Mouse (Mus musculus): ENCODE measurements around the gene Gm1979. TPM values are rescaled to one million over a fixed set of nuclear protein-coding genes. Genes with fewer than 3 reads are reported as not detected.

The Gm1979 gene
- polyA plus RNA-seq, 1 experiment = not detected

Other genes with a start within 250 kb of the Gm1979 start
- gene Actr3b, start 244.8 kb downstream of the Gm1979 start, polyA plus RNA-seq (2012; rRNA removed) = 55.0 and 55.1 TPM in 2 replicates
- gene Gm21663, start 62.4 kb downstream of the Gm1979 start, polyA plus RNA-seq (2012; rRNA removed) = not detected in 2 replicates
- gene Gm21671, start 50.4 kb downstream of the Gm1979 start, polyA plus RNA-seq (2012; rRNA removed) = 0.10 TPM in 1 of 2 replicates, not detected in the other
- gene Gm21680, start 32.1 kb downstream of the Gm1979 start, polyA plus RNA-seq (2012; rRNA removed) = not detected in 2 replicates
- gene Gm21698, start 16.1 kb downstream of the Gm1979 start, polyA plus RNA-seq (2012; rRNA removed) = 0.03 and 0.25 TPM in 2 replicates
- not detected in 2 replicates for gene Gm5862, start 18.1 kb upstream of the Gm1979 start, polyA plus RNA-seq (2012; rRNA removed)
- 0.06 and 0.07 TPM in 2 replicates for gene Speer4a, start 34.8 kb upstream of the Gm1979 start, polyA plus RNA-seq (2012; rRNA removed)
- gene Gm7347, start 53.8 kb upstream of the Gm1979 start, polyA plus RNA-seq (2012; rRNA removed) = 0.03 TPM in 1 of 2 replicates, not detected in the other
- gene Gm10471, start 84.5 kb upstream of the Gm1979 start, polyA plus RNA-seq (2012; rRNA removed) = not detected in 2 replicates
- gene 5031410I06Rik, start 100.6 kb upstream of the Gm1979 start, polyA plus RNA-seq (2012; rRNA removed) = not detected in 2 replicates
- gene Gm10220, start 116.6 kb upstream of the Gm1979 start, polyA plus RNA-seq (2012; rRNA removed) = not detected in 2 replicates

Measured in cerebellum, adult 2 months (tissue).